ENCODE assay signal across 21 mouse cellular contexts in the genomic region with DNA sequence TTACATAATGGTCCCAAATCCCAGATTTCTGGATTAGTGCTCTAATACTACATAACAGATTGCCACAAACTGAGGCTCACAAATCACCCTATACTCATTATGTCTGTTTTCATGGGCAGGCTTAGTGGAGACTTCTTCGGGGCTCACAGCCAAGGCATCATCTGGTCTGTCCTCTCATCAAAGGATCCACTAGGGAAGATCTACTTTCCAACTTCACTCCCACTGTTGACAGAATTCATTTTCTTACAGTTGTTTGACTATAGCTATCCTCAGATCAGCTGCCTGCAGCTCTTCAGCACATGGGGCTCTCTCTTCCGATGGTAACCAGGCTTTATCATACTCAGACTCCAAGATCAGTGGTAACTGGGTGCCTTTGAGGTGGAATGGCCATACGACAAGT. TPM values are rescaled to one million over a fixed set of nuclear protein-coding genes. Genes with fewer than 3 reads are reported as not detected.
"Had no signal": no experiment of that assay in that cellular context is flagged by ENCODE, and none has a peak within 500 bp of the region (broad histone marks: within the 10 kb centered on the region; RNA-seq: fewer than 3 reads in every experiment).

No protein-coding gene starts in this region.

- H3K27me3 ChIP-seq: kidney, embryonic 15.5 days; limb, embryonic 15.5 days; liver, embryonic 12.5 days; neural tube, embryonic 12.5 days had no signal

- H3K27ac ChIP-seq: kidney, embryonic 15.5 days; limb, embryonic 15.5 days; liver, embryonic 12.5 days; midbrain, embryonic 10.5 days; neural tube, embryonic 12.5 days had no signal

- H3K4me1 ChIP-seq: kidney, embryonic 15.5 days; limb, embryonic 15.5 days; liver, embryonic 12.5 days; midbrain, embryonic 10.5 days; neural tube, embryonic 12.5 days had no signal

- ATAC-seq: intestine, embryonic 16.5 days; liver, embryonic 12.5 days had no signal

- H3K4me3 ChIP-seq: kidney, embryonic 15.5 days; limb, embryonic 15.5 days; liver, embryonic 12.5 days; midbrain, embryonic 10.5 days; myocyte; neural tube, embryonic 12.5 days had no signal

- H3K9ac ChIP-seq: kidney, embryonic 15.5 days; limb, embryonic 15.5 days; liver, embryonic 12.5 days; lung, embryonic 14.5 days; neural tube, embryonic 12.5 days had no signal

- H3K4me2 ChIP-seq: kidney, embryonic 15.5 days; limb, embryonic 15.5 days; liver, embryonic 12.5 days; lung, embryonic 14.5 days; neural tube, embryonic 12.5 days had no signal

- H3K9me3 ChIP-seq: kidney, embryonic 15.5 days; limb, embryonic 15.5 days; midbrain, embryonic 10.5 days; neural tube, embryonic 12.5 days had no signal

- DNase-seq: kidney, adult 2 months; kidney, postnatal 14 days; lung, embryonic 14.5 days; lung, postnatal 10 days; lung, postnatal 4 days; midbrain, embryonic 14.5 days; right cerebral cortex, postnatal 14 days; thymus, postnatal 14 days had no signal

- H3K36me3 ChIP-seq: kidney, embryonic 15.5 days; limb, embryonic 15.5 days; liver, embryonic 12.5 days; midbrain, embryonic 10.5 days; neural tube, embryonic 12.5 days had no signal

RNA-seq across cellular contexts. Expression of a gene that starts 45.2 kb away (rescaled TPM):
- total RNA-seq: megakaryocyte, adult 5-6 weeks; neutrophil, adult 5-6 weeks had no signal
- polyA plus RNA-seq: intestine, embryonic 16.5 days; kidney, adult 2 months; kidney, embryonic 15.5 days; large intestine, adult 2 months; limb, embryonic 15.5 days; liver, embryonic 12.5 days; liver, embryonic 16.5 days; lung, embryonic 14.5 days; midbrain, embryonic 10.5 days; midbrain, embryonic 14.5 days; myocyte; neural tube, embryonic 12.5 days; spleen, adult 2 months; stomach, embryonic 16.5 days had no signal
